Mouse (Mus musculus): ENCODE data around the gene Zfp961.
"Not testable (repeated sequence)": the region's sequence is repeated elsewhere in the genome, so short reads cannot be mapped to it uniquely, and the experiment has no call there.

The Zfp961 gene

DNA sequence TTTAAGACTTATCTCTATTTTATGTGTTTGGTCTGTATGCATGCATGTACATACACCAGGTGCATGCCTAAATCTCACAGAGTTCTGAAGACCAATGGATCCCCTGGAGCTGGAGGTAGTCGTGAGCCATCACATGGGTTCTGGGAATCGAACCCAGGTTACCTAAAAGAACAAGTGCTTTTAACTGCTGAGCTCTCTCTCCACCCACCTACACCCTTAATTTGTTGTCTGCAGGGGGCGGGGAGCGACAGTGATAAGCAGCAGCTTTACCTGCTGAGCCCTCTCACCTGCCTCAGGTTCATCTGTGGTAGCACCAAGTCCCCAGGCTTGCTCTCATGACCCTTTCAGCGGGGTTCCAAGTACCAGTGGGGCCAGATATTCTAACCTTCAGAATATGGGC, 11.0 kb downstream of the Zfp961 start:
- DNase-seq (ENCODE audit: extremely low spot score): no peak

- no peak for DNase-seq (ENCODE audit: extremely low spot score)
These were observed 13.2 kb downstream of the Zfp961 start for GRCm38 (mm10) chr8:71964051-71964450.

- DNase-seq (ENCODE audit: extremely low spot score): no peak
These were observed 14.3 kb downstream of the Zfp961 start for GRCm38 (mm10) chr8:71965166-71965565.

- DNase-seq (ENCODE audit: extremely low spot score): no peak
These were observed 15.6 kb downstream of the Zfp961 start for GRCm38 (mm10) chr8:71966411-71966810.

GRCm38 (mm10) chr8:71967261-71967660, 16.4 kb downstream of the Zfp961 start:
- no peak for DNase-seq (ENCODE audit: extremely low spot score)

DNA sequence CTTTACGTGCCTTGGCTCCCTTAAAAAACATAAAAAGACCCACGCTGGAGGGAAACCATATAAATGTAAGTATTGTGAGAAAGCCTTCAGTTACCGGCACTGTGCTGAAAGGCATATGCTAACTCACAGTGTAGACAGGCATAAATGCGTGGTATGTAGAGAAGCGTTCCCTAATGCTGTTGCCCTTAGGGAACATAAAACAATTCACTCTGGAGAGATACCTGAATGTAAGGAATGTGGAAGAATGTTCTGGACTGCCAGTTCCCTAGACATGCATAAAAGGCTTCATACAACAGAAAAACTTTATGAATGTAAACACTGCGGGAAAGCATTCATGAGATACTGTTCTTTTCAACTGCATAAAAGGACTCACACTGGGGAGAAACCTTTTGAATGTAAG, 17.3 kb downstream of the Zfp961 start:
- no peak for DNase-seq (ENCODE audit: extremely low spot score)

- no peak for DNase-seq (ENCODE audit: extremely low spot score)
These were observed 17.8 kb downstream of the Zfp961 start for GRCm38 (mm10) chr8:71968636-71969035.

DNA sequence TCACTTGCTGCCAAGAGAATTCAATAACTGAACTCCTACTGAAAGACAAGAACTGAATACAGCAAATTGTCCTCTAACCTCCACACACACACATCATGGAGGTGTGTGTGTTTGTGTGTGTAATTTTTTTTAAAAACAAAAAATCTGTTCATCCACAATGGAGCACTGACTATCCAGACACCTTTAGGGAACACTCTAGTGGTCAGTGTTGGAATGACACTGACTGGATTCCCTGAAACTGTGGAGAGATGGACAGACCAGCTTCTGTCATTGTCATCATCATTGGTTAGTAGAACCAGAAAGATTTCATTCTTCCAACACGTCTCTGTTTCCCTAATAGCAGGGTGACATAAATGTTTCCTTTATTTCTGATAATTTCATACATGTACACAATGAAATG, 21.1 kb downstream of the Zfp961 start:
- DNase-seq (ENCODE audit: extremely low spot score): no peak

- no peak for DNase-seq (ENCODE audit: extremely low spot score)
These were observed 23.4 kb downstream of the Zfp961 start for GRCm38 (mm10) chr8:71974211-71974610.

DNA sequence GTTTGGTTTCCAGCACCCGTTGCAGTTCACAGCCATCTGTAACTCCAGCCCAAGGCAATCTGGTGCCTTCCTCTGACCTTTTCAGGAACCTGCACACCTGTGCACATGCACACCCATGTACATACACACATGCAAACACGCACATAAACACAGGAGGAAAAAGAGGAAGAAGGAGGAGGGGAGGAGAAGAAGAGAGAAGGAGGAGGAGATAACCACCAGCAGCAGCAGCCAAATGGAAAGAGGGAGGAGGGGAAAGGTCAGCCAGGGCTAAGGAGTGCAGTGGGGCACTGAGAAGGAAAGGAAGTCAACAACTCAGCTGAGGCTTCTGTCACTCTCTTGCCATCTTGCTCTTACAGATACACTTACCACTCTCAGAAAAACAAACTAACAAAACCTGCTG, 30.2 kb downstream of the Zfp961 start:
- DNase-seq (ENCODE audit: extremely low spot score): no peak

- no peak for DNase-seq (ENCODE audit: extremely low spot score)
These were observed 30.6 kb downstream of the Zfp961 start for GRCm38 (mm10) chr8:71981456-71981855.

DNA sequence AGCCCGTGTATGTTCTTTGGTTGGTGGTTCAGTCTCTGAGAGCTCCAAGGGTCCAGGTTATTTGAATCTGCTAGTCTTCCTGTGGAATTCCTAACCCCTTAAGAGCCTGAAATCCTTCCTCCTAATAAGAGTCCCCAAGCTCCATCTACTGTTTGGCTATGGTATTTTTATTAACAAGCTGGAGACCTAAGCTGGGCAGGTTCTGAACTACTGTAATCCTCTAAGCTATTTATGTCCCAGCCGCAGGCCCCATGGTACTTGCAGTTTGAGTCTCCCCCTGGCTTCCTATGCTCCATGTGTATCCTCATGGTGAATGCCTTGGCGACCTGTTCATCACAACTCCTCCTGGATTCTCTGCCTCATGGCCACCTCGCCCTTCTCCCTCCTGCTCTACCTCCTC, 33.8 kb downstream of the Zfp961 start:
- DNase-seq (ENCODE audit: extremely low spot score): no peak

DNA sequence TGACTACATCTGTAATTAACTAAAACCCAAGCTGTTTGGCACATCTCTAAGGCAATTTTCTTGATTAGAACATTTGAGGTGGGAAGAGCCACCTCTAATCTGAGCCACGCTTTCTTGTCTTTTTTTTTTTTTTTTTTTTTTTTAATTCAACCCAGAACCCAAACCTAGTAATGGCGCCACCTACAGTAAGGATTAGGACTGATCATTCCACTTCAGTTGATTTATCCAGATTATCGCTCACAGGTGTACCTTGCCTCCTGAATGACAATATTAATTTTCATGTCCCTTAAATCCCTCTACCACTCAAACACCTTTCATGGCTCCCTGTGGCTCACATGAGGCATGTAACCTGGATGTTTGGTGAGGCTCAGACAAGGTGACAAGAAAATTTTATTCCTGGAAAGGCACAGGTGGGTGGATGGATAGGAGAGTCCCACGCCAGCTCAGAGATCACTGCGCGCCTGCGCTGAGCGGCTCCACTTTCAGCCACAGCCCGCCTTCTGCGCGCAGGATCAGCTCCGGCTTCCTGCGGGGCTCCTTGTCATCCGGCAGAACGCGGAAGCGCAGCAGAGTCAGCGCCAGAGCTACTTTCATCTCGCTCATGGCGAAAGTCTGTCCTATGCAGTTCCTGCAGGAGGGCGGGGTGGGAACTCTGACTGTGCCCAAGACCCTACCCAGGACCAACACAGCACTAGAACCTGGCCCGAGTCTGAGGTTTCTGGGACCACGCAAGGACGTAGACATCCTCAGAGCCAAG, 37.5 kb downstream of the Zfp961 start:
- peak; percentile 52 for DNase-seq (ENCODE audit: extremely low spot score)

DNA sequence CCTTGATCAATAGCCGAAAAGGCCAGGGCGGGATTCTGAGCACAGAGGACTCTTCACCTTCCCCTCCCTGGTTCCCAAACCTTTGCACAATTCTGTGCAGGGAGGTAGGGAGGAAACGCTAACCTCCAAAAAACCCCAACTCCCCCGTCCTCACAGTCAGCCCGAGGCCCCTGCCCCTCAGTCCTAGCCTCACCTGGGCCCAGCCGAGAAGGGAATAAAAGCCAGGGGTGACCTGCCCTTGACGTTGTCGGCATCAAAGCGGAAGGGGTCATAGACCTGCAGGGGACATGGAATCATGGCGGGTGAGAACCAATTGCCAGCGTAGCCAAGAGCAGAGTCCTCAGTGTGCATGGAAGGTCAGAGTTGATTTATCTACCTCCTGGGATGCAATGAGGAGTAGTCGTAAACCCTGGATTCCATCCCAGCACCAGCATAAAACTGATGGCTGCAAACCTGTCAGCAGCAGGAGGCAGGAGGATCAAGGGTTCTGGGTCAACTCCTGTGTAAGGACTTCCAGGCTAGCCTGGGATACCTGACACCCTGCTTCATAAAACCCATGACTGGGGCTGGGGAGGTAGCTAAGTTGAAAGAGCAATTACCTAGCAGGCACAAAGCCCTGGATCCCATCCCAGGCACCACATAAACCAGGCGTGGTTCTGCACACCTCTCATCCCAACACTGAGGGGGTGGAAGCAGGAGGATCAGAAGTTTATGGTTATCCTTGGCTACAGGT, 38.2 kb downstream of the Zfp961 start:
- DNase-seq (ENCODE audit: extremely low spot score): no peak

GRCm38 (mm10) chr8:71999434-71999833, 48.6 kb downstream of the Zfp961 start:
- no peak for DNase-seq (ENCODE audit: extremely low spot score)

- no peak for DNase-seq (ENCODE audit: extremely low spot score)
These were observed 49.4 kb downstream of the Zfp961 start for GRCm38 (mm10) chr8:72000223-72000622.

- no peak for DNase-seq (ENCODE audit: extremely low spot score)
These were observed 52.1 kb downstream of the Zfp961 start for GRCm38 (mm10) chr8:72002942-72003341.

DNA sequence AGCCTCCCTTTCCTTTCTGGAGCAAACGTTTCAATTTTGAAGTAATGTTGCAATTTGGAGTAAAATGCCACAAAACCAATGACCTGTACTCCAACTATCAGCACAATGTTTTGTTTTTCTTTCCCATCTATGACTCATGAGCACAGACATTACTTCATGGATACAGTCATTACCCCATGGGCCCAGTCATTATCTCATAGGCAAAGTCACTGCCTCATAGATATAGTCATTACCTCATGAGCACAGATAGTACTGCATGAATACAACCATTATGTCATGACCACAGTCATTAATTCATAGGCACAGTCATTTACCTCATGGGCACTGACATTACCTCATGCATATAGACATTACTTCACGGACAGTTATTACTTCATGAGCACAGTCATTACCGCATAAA, 55.1 kb downstream of the Zfp961 start:
- DNase-seq (ENCODE audit: extremely low spot score): no peak

DNA sequence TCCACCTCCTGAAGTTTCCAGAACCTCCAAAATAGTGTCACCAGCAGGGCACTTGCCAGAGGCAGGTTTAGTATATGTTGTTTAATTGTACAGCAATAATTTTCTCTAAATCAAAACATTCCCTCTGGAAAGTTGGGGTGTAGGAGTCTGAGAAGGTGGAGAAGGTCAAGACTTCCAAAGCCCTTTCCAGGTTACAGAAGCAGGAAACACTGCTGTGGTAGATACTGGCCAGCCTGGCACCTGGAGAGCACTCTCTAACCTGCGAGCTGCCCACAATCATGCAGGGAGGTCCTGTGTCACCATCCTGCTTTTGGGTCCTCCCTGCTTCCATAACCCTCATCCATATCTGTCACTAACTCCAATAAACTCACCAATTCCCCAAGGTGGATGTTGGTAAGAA, 55.9 kb downstream of the Zfp961 start:
- DNase-seq (ENCODE audit: extremely low spot score): no peak

- DNase-seq (ENCODE audit: extremely low spot score): no peak
These were observed 57.4 kb downstream of the Zfp961 start for GRCm38 (mm10) chr8:72008134-72008641.

DNA sequence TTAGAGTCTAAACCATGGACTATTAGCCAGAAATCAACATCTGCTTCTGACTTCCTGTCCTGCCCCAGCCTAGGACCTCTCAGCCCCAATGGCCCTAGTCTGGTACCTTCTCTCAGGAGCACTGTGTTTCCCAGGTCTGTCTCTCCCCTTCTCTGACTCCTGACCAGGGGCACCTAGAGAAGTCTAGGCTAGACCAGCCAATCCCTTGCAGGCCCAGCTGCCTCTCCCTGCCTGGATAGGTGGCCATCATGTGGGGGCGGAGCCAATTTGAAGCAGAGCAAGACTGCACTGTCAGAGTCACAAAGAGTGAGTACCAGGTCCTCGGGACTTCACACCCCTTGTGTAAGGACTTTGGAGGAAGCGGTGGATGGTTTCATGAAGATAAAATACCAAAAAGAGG, 58.6 kb downstream of the Zfp961 start, which contains the start of gene Cyp4f18:
TSS of gene Cyp4f18 (minus strand) at position 154 of the 400 bp plus-strand sequence.
- no peak for DNase-seq (ENCODE audit: extremely low spot score)

- not testable (repeated sequence) for DNase-seq (ENCODE audit: extremely low spot score)
These were observed 62.8 kb downstream of the Zfp961 start for GRCm38 (mm10) chr8:72013506-72014228.

Measured in embryo, embryonic 9.5 days (tissue).